Mouse (Mus musculus) E14TG2a.4 (cell line): ENCODE measurements around the gene Fgfbp3.
A peak's percentile ranks its signal among the peaks of the same experiment; 100 is the strongest.

Source experiments
- H3K27me3 ChIP-seq: 2 replicates; pipeline ENCODE4 v1.6.1; 2014; ENCODE audit warnings: low read length, control low read depth; ENCODE audit not compliant: insufficient read depth
- H3K36me3 ChIP-seq: 2 replicates; pipeline ENCODE4 v1.6.1; 2014; ENCODE audit warnings: low read length, control low read depth; ENCODE audit not compliant: insufficient read depth
- H3K4me1 ChIP-seq: replicated peaks from 2 replicates; pipeline ENCODE4 v1.6.1; 2014; ENCODE audit warnings: low read depth, low read length, control low read depth
- H3K4me3 ChIP-seq: replicated peaks from 2 replicates; pipeline ENCODE4 v1.5.1; 2014; ENCODE audit warnings: mild to moderate bottlenecking, low read length
- H3K9me3 ChIP-seq: 2 replicates; pipeline ENCODE4 v1.6.1; 2014; ENCODE audit warnings: low read length, control low read depth
- CTCF ChIP-seq: conservative IDR thresholded peaks from 2 replicates; pipeline ENCODE4 v1.5.1; 2014; ENCODE audit warnings: low read length
- NANOG ChIP-seq: IDR thresholded peaks from 2 replicates; pipeline ENCODE4 v1.6.1; 2014; ENCODE audit warnings: borderline replicate concordance, low read length, mixed read lengths
- POU5F1 ChIP-seq: IDR thresholded peaks from 2 replicates; pipeline ENCODE4 v1.6.1; 2014; ENCODE audit warnings: low read length, borderline replicate concordance

Fgfbp3 gene

DNA sequence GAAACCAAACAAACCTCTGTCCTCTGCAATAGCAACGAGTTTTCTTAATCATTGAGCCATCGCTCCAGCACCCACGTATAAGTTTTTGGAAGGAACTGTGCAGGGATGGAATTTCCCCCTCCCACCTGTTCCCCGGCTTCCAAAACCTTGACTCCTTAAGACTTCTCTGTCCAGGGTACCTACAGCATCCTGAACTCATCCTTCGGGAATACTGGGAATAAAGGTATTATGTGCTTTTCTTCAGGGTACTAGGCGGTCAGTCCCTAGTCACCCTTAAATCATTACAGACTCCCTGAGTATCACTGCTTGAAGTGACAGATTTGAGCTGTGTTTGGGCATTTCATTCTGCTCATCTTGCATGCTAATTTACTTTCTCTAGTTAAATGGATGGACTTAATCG is 16.0 kb downstream of the Fgfbp3 start:
- no peaks in the 10 kb centered on the region for H3K36me3 ChIP-seq
- H3K4me1 ChIP-seq: peaks cover 29% of the 10 kb centered on the region
- peak overlapping the region; percentile 77 for H3K4me3 ChIP-seq
- TF ChIP-seq NANOG (no peak), CTCF (no peak), POU5F1 (no peak)
- H3K27me3 ChIP-seq: no peaks in the 10 kb centered on the region
- no peaks in the 10 kb centered on the region for H3K9me3 ChIP-seq

DNA sequence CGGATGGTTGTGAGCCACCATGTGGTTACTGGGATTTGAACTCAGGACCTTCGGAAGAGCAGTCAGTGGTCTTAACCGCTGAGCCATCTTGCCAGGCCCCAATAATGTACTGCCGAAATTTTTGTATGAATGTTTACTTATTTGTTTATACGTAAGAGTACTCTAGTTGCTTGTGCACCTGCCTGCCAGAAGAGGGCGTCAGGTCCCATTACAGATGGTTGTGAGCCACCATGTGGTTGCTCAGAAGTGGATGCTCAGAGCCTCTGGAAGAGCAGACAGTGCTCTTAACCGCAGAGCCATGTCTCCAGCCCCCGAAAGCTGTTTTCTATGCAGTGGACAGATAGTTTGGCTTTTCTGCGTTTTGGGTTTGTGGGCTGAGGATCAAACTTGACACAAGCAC is 21.6 kb downstream of the Fgfbp3 start:
- no peaks in the 10 kb centered on the region for H3K27me3 ChIP-seq
- peaks cover 19% of the 10 kb centered on the region for H3K4me1 ChIP-seq
- TF ChIP-seq CTCF (peak; percentile 62), NANOG (no peak)
- no peaks in the 10 kb centered on the region for H3K9me3 ChIP-seq
- no peak overlapping the region for H3K4me3 ChIP-seq
- H3K36me3 ChIP-seq: peaks cover 24% of the 10 kb centered on the region

DNA sequence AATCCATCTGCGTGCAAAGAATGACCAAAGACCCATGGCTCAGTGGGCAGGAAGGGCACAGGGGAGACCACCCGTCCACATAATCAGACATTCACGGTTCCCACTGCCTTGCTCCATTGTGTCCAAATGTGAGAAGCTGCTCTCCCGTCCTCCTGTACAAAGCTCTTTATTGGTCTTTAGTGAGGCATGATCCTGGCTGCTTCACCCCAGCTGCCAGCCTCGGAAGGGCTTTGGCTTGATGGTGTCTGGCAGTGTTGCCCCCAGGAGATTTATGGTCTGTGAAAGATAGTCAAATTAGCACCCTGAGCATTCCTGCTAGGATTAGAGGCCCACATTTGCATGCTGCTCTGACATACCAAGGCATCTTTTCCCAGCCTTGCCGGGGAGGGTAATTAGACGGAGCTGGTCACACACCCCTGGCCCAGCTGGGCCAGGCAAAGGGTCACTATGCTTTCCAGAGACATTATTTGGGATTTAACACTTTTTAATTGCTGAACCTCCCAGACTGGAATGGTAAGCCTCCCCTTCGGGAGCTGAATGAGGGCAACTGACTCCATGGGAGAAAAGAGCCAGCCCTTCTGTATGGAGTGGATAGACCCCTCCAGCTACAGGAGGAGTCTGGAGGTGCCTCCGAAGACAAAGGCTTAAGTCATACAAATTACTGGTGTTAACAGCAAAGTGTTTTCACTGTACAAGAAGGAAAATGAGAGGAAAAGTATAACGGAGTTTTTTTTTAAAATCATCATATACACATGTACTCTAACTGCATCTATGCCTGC is 22.4 kb downstream of the Fgfbp3 start:
- no peak overlapping the region for H3K4me3 ChIP-seq
- no peak for TF ChIP-seq NANOG
- no peak for TF ChIP-seq POU5F1
- no peak for TF ChIP-seq CTCF
- H3K4me1 ChIP-seq: peaks cover 19% of the 10 kb centered on the region
- peaks cover 32% of the 10 kb centered on the region for H3K36me3 ChIP-seq
- no peaks in the 10 kb centered on the region for H3K9me3 ChIP-seq
- H3K27me3 ChIP-seq: no peaks in the 10 kb centered on the region

DNA sequence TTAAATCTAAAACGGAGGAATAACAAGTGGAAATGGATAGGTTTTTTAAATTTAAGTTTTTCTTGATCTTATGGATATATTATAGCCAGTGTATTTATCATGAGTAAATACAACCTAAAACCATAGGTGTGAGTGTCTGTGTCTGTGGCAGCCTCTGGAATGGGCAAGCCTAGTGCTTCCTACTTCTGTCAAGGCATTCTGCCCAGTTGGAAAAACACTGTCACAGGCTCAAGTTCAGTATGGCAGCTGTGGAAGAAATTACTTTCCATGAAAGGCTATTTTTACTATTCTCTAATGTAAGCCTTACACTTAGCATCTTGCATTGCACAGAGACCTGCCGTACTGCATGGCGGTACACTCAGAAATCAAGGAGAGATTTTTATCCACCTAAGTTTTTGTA is 27.7 kb downstream of the Fgfbp3 start:
- H3K27me3 ChIP-seq: no peaks in the 10 kb centered on the region
- no peaks in the 10 kb centered on the region for H3K9me3 ChIP-seq
- peaks cover 84% of the 10 kb centered on the region for H3K36me3 ChIP-seq
- H3K4me1 ChIP-seq: peaks cover 22% of the 10 kb centered on the region
- no peak overlapping the region for H3K4me3 ChIP-seq
- no peak for TF ChIP-seq POU5F1
- no peak for TF ChIP-seq CTCF
- TF ChIP-seq NANOG: no peak

DNA sequence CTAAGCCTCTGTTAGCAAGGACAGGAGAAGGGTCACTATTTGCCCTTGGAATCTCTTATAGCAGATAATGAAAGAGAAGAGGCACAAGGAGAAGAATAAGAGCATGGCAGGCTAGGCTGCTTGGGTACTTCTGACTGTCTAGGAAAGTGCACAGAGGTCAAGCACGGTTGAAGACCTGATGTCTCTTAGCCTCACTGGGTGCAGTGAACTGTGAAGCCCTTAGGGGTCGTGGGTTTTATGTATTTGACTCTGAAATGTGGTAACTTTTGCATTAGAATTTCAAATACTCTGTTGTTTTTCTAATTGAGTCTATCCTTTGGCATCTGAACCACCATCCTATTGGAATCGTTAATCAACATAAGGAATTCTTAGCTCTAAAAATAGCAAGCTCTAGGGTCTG is 31.7 kb downstream of the Fgfbp3 start:
- Histone ChIP-seq H3K4me3 (no peak overlapping the region), H3K4me1 (peaks cover 15% of the 10 kb centered on the region), H3K27me3 (no peaks in the 10 kb centered on the region), H3K36me3 (peaks cover 100% of the 10 kb centered on the region), H3K9me3 (no peaks in the 10 kb centered on the region)
- TF ChIP-seq POU5F1 (no peak), NANOG (no peak), CTCF (no peak)

DNA sequence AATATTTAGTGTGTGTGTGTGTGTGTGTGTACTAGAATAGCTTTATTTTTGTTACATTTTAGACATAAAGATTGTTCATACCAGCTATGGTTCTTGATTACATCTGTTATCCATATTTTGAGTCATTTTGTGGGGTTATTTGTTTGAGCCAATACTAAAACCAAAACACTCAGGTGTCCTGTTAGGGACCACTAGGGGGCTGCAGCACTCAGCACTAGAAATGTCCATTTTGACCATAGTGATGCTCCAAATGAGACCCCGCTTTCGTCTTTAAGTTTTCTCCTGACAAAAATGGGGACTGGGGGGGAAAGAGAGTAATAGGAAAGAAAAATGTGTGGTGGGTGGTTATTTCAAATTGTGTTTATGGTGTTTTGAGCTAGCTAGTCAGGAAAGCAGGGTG is 33.1 kb downstream of the Fgfbp3 start:
- peaks cover 15% of the 10 kb centered on the region for H3K4me1 ChIP-seq
- no peak overlapping the region for H3K4me3 ChIP-seq
- TF ChIP-seq POU5F1 (no peak), NANOG (no peak), CTCF (peak; percentile 53)
- H3K36me3 ChIP-seq: peaks cover 100% of the 10 kb centered on the region
- H3K27me3 ChIP-seq: no peaks in the 10 kb centered on the region
- no peaks in the 10 kb centered on the region for H3K9me3 ChIP-seq

DNA sequence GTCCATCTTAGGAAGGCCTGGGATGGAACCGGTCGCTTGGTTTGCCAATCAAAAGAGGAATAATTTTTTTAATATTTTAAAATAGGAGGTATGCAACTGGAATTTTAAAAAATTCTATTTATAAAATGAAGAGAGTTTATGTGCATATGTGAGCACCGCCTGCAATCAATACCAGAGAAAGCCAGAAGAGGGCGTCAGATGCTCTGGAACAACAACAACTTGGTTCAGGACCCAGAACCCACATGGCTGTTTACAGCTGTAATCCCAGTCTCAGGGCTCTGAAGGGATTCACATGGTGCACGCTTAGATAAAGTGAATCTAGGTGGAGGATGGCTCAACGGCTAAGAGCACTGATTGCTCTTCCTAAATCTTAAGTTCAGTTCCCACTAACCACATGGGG is 36.3 kb downstream of the Fgfbp3 start:
- Histone ChIP-seq H3K4me1 (peaks cover 14% of the 10 kb centered on the region), H3K4me3 (no peak overlapping the region), H3K27me3 (no peaks in the 10 kb centered on the region), H3K9me3 (no peaks in the 10 kb centered on the region), H3K36me3 (peaks cover 100% of the 10 kb centered on the region)
- TF ChIP-seq POU5F1: no peak
- peak; percentile 92 for TF ChIP-seq CTCF
- no peak for TF ChIP-seq NANOG

DNA sequence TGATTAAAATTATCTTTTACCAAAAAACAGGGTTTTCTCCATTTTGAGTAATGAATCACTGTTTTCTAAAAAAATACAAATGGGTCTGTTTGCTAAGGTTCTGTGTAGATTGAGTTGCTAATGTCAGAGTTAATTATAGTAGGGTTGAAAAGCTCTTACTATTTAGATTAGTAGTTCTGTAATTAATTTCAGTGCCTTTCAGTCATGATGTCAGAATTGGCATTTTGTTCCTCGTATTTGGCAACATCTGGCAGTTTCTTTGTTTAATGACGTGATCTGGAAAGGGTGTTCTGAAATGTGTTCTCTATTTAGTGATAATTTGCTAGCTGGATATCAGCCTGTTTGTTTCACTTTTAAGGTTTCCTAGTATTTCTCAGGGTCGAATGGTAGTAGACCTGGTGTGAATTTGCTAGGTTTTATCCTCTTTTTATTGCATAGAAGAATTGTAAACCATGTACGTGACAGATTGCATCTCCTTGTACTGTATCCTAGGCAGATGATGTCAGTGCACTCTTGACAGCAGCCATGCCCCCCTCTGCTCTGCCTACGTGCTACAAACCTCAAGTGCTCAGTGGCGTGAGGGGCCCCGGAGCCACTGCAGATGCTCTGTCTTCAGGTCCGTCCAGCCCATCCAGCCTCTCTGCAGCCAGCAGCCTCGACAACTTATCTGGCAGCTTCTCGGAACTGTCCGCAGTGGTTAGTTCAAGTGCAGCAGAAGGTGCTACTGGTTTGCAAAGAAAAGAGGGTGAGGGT is 40.5 kb downstream of the Fgfbp3 start:
- no peaks in the 10 kb centered on the region for H3K27me3 ChIP-seq
- TF ChIP-seq POU5F1 (no peak), CTCF (no peak), NANOG (no peak)
- H3K4me1 ChIP-seq: no peaks in the 10 kb centered on the region
- no peak overlapping the region for H3K4me3 ChIP-seq
- no peaks in the 10 kb centered on the region for H3K9me3 ChIP-seq
- H3K36me3 ChIP-seq: peaks cover 100% of the 10 kb centered on the region

DNA sequence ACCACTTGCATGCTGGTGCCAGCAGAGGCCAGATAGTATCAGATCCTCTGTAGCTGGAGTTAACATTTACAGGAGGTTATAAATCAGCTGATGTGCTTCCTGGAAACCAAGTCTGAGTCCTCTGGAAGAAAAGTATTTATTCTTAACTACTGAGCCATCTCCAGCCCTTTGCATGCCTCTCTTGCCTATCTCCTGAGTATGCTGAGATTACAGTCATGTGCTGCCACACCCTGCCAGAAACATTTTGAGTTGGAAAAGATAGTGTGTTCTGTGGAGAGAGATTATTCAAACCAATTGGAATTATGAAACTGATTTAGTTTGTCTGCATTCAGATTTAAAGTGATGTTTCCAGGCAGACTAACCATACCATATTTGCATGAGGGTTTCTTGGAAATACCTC is 42.1 kb downstream of the Fgfbp3 start:
- Histone ChIP-seq H3K36me3 (peaks cover 100% of the 10 kb centered on the region), H3K4me3 (no peak overlapping the region), H3K9me3 (no peaks in the 10 kb centered on the region), H3K27me3 (no peaks in the 10 kb centered on the region), H3K4me1 (no peaks in the 10 kb centered on the region)
- no peak for TF ChIP-seq POU5F1
- TF ChIP-seq CTCF: no peak
- TF ChIP-seq NANOG: no peak
